Mouse (Mus musculus): ENCODE data around the gene Gbp7.

DNA sequence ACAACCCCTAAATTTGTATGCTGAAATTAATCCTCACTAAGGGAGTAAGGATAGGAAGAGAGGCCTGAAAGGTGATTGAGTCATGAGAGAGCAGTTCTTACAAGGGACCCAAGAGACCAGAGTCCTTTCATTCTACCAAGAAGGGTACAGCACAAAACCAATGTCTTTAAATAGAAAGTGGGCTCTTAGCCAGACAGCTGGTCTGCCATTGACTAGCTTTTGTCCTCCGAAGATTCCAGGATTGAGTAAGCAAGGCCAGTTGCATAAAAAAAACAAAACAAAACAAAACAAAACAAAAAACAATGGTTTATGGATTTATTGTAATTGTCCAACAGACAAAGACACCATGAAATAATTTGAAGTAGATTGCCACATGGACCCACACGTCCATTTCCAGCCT lies 58.7 kb downstream of the Gbp7 start:
- TF ChIP-seq GATA1 (IDR thresholded peaks at IDR 0.05; ENCODE audit: low read length) (no peak), TAL1 (IDR thresholded peaks at IDR 0.05; ENCODE audit: low read length) (no peak)
